Mouse (Mus musculus) cerebellum, adult 18-20 months (tissue): ENCODE data around the gene Gm1043.

Source experiments
- DNase-seq, 2 experiments: peaks; one replicate each; pipeline ENCODE4 v3.0.0; 2021

The Gm1043 gene

GRCm38 (mm10) chr5:37121186-37121680 is 36.1 kb downstream of the Gm1043 start:
- DNase-seq: no peak

DNA sequence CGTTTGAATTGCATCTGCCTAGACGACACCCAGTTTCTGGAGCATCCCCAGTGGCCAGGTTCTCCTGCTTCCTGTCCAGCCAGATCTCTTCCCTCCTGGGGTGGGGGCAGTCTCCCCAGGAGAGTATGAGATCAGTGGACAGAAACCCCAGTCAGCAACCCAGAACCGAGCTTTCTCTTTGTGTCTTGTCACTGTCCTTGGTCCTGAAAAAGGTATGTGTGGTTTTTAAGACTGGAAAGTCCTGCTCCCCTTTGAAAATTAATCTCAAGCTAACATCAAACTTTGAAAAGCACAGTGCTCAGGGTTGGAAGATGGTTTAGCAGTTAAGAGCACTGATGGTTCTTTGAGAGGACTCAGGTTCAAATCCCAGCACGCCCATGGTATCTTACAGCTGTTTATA is 46.7 kb downstream of the Gm1043 start:
- no peak for DNase-seq

DNA sequence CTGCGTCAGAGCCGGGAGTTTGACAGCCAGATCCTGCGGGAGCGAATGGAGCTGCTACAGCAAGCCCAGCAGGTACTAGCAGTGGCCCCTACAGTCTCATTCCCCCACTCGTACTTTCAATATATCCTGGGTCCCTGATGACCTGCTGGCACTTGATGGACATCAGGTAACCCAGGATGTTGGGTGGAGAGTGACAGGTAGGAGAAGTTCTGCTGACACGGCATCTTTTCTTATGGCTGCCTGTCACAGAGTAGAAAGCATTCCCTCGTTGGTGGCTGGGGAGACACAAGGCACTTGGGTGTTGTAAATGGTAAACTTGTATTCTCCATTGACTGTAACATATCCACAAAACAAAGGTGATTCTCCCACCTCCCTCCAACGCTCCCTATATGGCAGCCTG is 56.6 kb downstream of the Gm1043 start:
- no peak for DNase-seq

GRCm38 (mm10) chr5:37147536-37147935 is 62.4 kb downstream of the Gm1043 start:
- peak; percentile 62 to 68 for DNase-seq

DNA sequence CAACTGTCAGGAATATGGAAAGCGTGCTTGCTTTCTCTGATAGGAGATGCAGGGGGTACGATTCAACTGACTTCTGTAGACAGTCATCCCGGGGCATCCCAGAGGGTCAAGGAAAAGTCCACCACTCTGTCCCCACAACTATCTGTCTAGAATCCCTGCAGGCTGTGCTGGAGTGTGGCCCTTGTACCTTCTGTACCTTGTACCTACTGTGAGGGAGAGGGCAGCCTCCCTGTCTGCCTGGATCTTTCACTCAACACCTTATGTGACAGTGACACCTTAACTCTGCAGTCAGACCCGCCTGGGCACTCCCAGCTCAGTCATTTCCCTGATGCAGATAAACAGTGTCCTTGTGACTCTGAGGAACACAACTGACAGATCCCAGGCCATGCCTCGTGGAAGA is 65.5 kb downstream of the Gm1043 start:
- no peak for DNase-seq

DNA sequence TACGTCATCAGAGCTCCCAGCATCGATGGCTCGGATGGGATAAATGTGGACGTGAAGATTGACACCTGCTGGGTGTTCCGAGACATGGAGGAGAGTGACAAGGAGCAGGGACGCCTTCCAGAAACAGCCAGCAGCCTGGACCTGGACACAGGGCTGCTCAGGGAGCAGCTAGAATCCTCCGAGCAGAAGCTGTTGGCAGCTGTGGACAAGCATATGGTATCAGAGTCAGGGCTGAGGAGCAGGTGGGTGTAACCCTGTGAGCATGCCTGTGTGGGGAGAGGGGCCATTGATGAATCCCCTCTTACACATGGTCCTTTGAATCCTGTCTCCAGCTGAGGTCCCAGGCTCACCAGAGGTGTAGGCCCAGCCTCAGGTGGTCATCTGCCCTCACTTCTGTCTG is 69.3 kb downstream of the Gm1043 start:
- no peak for DNase-seq

- DNase-seq: no peak
Measured at GRCm38 (mm10) chr5:37158408-37158807, 73.2 kb downstream of the Gm1043 start.

- peak; percentile 75 to 85 for DNase-seq
Measured at GRCm38 (mm10) chr5:37162871-37163781, 78.0 kb downstream of the Gm1043 start.

GRCm38 (mm10) chr5:37176466-37176865 is 91.3 kb downstream of the Gm1043 start:
- no peak for DNase-seq

DNA sequence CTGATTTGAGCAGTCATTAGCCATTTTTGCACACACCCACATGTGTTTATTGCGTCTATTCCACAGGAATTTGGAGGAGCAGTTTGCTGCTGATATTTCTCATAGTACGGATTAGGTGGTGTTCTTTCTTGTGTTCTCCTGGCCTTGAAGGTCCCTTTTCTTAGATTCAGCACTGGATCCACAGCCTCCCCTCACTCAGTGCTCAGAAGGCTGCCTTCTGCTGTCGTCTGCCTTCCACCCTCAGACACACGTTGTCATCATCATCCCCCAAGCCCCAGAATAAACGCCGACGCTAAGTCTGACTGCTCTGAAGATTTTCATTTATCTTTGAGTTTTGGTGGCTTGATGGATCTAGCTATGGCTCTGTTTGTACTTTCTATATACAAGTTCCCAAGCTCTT is 91.9 kb downstream of the Gm1043 start:
- DNase-seq: no peak

DNA sequence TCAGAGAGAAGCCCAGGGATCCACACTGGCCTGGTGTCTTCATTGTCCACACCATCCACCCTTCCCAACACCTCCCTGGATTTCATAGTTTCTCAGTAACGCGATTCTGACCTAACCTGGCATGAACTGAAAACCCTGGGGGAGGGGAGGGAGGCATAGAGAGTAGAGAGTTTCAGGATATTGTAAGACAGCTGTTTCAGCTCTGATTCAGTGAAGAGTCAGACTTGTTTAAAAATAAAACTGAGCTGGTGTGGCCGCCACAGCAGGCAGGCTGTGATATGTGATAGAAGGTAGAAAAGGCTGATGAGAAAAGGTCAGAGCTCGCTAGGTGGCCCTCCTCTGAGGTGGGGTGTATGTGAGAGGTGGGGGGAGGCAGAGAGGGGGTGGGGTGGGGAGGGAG is 93.6 kb downstream of the Gm1043 start:
- DNase-seq: no peak

GRCm38 (mm10) chr5:37179872-37180271 is 94.7 kb downstream of the Gm1043 start:
- no peak for DNase-seq

GRCm38 (mm10) chr5:37180624-37181023 is 95.5 kb downstream of the Gm1043 start:
- DNase-seq: no peak

DNA sequence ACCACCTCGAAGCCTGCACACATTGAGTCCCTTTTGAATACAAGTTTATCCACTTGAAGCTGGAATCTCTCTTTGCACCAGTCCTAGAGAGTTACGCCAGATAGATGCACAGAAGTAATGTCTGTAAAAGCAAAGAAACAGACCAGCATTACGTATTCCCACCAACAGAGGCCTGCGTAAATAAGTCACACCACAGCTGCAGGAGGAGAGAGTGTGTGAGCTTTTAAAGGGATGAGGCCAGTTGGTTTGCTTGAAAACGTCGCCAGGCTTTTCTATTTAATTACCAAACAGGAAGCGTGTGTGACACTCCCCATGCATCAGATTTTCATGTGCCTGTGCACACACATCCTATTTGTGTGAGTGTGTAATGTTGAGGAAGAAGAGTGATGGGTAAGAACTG is 99.4 kb downstream of the Gm1043 start:
- no peak for DNase-seq

GRCm38 (mm10) chr5:37190378-37190777 is 105.2 kb downstream of the Gm1043 start:
- peak; percentile 32 to 42 for DNase-seq

- no peak for DNase-seq
Measured at GRCm38 (mm10) chr5:37196196-37196595, 111.0 kb downstream of the Gm1043 start.

DNA sequence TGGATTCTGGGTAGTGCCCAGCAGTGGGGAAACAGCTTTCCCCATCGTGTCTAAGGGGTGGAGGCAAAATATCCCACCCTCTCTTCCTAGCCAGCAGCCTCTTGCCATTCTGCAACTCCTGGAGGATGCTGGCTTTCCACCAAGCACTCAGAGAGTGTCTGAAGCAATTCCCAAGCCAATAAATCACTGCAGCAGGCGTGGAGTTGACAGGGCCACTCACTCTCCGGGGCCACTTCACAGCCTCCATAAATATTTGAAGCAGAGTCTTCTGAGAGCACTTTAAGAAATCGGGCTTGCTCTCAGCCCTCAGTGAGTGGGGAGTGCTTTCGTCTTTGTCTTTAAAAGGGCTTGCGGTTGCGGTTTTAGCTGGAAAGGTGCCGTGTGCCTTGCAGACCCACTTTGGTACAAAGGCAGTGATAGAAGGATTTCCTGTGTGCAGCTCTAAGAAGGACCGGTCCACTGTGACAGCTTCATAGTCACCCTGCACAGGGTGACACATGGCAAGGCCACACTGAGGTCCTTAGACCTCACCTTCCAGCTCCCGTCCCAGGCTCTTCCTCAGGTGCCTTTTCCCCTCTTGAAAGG is 111.6 kb downstream of the Gm1043 start:
- DNase-seq: no peak

- no peak for DNase-seq
Measured at GRCm38 (mm10) chr5:37197423-37197822, 112.3 kb downstream of the Gm1043 start.

- no peak for DNase-seq
Measured at GRCm38 (mm10) chr5:37198011-37198688, 113.0 kb downstream of the Gm1043 start.

GRCm38 (mm10) chr5:37202285-37202684 is 117.1 kb downstream of the Gm1043 start:
- DNase-seq: no peak

- DNase-seq: no peak
Measured at GRCm38 (mm10) chr5:37204886-37205285, 119.7 kb downstream of the Gm1043 start.

DNA sequence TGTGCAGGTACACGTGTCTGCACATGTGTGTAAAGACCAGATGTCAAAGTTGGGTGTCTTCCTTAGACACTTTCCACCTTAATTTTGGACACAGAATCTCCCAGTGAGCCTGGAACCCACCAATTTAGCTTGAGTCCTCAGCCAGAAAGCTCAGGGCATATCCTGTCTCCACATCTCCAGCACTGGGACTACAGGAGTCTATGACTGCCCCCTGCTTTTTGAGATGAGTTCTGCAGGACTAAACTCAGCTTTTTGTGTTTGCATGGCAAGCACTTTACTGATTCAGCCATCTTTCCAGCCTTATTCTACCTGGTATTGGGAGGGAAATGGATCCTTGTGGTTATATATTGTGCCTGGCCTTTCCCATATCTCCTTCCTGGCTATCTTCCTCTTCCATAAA is 120.2 kb downstream of the Gm1043 start:
- no peak for DNase-seq

DNA sequence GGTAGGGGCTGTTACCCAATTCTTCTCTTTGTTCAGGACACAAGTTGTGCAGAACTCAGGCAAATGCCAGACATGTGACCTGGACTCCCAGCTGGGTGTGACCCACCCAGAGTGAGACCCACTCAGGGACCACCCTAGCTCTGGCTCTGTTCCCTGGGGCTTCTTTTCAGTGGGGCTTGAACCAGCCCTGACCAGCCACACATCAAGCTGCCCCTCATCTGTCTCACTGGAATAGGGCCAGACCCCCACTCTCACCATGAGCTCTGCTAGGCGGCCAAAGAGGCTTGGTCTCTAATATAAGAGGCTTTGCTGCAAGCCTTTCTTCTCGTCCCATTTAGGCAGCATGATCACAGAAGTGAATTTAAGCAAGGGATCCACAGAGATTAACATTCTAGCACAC is 121.2 kb downstream of the Gm1043 start:
- DNase-seq: no peak
